Mouse (Mus musculus): ENCODE results near the gene Lrpap1.

- TF ChIP-seq CTCF (IDR thresholded peaks at IDR 0.05) (no peak), POLR2A (IDR thresholded peaks at IDR 0.05; ENCODE audit: insufficient read depth, low read depth, low read length) (no peak)
These were observed 24.2 kb upstream of the Lrpap1 start for GRCm38 (mm10) chr5:35129767-35130191.

All from heart, adult 2 months (tissue).